Mouse (Mus musculus) kidney, postnatal 14 days (tissue): ENCODE results near the gene 2310034G01Rik.

Experiments used
- DNase-seq: peaks from one replicate; pipeline ENCODE4 v3.0.0; 2022; ENCODE audit warnings: mixed read lengths

The 2310034G01Rik gene

DNA sequence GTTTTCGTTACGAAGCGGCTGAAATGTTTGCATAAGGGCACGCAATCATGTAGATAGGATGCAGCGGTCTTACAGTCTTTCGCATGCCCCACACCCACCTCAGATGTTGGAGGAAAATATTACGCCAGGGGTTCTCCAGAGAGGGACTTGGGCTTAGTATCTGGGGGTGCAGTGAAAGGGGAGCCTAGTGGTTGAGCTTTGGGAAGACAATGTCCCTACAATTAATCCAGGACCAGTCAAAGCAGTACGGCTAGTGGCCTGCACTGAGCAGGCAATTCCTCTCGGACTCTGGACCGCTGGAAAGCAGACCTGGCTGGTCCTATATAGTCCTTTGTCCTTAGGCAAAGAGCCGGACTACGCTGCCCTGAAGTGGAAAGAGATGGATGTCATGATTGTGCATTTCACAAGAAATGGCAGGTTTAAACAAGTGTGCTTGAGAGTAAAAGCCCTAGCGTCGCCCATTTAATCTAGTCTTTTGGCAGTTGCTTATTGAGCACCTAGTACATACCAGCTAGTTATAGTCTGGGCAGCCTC, 22.5 kb downstream of the 2310034G01Rik start:
- DNase-seq = no peak

DNA sequence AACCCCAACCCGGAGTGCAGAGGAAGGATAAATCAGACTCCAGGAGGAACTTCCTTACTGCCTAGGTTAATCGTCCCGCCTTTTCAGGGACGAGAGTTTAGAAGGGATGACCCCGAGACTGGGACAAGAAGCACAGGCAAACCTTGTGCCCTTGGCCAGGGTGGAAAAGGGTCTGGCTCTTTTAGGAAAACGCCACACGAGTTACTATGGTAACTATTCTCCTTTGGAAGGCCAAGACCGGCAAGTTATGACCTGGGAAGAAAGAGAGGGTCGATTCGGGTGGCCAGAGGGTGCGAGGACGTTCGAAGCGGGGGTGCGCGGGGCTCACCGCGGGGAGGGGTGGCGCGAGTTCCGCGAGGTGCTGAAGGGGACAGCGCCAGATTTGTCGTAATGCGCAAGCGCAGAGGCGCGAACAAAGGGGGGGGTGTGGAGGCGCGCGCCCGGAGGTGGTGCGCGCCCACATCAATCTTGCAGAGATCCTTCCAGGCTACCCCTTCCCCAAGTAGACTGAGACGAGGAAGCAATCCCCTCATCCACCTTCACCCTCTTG, 23.3 kb downstream of the 2310034G01Rik start, which contains the start of gene Psd:
TSS of gene Psd (minus strand) at position 401 of the 550 bp plus-strand sequence.
- DNase-seq = peak; percentile 75

DNA sequence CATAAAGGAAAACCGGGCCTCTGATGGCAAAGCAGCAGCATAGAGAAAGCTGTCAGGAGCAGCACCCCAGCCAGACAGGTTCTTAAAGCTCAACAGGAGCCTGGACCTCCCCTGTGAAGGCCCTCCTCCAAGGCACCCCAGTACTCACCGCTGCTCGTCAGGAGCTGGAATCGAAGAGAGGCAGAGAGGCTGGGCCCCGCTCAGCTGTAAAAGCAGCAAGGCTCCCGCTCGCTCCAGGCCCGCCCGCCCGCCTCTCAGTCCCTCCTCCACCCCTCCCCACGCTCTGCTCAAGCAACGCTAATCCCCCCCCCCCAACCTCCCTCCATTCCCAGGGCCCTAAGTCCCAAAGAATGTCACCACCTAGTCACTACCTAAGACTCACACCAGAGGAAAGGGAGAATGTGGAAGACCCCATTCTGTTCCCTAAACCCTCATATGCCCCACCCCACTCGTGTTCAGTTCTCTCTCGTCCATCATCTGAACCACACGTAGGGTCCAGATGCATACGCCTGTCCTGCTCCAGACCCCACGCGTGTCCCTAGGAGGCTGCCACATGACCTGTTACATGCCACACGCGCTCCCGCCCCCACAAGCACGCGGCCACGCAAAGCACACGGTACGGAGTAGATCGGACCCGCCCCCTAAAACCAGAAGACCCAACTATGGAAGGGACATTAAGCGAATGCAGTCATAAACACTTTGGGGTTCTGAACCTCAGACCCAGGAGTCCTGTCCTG, 23.9 kb downstream of the 2310034G01Rik start:
- DNase-seq = no peak

DNA sequence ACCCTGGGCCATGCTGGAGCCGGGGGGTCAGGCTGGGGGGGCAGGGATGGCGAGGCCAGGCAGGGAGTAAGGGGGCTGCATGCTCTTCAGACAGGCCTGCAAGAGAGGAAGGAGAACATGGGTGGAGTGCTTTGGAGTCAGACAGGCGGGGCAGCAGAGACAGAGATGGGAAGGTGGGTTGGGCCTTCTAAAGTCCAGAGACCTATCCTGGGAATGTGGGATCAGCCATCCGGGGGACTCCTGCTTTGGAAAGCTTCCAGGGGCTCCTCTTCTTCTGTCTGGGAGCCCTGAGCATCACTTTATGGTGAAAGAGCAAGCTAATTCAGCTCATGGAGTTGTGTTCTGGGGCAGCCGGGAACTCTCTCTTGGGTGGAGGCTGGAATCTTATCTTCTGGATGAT, 25.2 kb downstream of the 2310034G01Rik start:
- DNase-seq = no peak

DNA sequence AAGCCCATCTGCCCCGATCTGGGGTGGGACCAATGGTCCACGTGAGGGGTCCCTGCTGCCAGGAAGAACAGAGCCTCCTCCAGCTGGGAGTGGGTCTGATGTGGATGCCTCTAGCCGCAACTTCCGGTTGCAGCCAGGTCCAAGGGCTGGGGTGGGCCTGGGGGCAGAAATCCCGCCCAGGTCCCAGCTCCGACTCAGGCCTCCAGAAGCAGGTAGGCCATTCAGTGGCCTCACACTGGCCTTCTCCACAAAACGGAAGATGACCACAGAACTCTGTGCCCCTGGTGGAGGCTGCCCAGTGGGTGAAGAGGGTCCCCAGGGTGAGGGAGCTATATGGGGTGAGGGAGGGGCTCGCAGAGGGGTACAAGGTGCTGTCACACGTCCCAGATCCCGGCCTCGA, 25.7 kb downstream of the 2310034G01Rik start:
- no peak for DNase-seq

DNA sequence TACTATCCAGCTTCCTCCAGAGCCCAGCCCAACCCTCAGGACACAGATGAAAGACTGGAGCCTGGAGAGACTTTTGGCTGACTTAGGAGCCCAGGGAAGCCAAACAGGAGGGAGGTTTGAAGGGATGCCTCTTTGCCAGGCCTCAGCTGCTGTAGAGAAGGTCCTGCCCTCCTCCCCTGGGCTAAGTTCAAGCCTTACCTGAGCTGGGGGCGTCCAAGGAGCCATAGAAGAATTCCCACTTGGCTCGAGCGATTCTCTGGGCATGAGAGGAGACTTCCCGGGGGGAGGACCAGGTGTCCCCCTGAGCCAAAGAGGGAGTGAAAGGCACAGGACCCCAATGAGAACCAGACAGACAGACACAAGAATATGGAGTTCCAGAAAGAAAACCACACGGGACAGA, 26.4 kb downstream of the 2310034G01Rik start:
- DNase-seq = no peak

DNA sequence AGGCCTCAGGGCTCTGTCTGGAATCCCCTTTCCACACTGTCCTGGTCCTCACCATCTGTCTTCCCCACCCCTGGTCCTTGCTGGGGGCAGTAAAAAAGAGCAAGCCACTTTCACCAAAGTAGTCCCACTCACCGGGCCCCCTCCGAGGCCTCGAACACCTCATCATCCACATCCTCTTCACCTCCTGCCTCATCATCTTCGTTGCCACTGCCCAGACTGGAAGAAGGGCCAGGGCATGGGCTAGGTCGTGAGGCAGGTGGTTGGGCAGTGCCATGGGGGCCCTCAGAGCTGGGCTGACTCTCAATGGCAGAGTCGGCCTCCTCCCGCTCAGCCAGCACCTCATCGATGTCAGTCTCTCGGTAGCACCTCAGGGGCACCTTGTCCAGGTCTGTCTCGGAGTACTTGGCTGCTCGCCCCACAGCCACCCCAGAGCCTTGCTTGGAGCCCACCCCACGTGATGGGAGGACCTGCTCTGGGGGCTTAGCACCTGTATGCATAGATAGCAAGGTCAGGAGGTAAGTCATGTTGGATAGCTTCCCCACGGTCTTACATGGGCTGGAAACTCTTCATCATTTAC, 27.0 kb downstream of the 2310034G01Rik start:
- no peak for DNase-seq

DNA sequence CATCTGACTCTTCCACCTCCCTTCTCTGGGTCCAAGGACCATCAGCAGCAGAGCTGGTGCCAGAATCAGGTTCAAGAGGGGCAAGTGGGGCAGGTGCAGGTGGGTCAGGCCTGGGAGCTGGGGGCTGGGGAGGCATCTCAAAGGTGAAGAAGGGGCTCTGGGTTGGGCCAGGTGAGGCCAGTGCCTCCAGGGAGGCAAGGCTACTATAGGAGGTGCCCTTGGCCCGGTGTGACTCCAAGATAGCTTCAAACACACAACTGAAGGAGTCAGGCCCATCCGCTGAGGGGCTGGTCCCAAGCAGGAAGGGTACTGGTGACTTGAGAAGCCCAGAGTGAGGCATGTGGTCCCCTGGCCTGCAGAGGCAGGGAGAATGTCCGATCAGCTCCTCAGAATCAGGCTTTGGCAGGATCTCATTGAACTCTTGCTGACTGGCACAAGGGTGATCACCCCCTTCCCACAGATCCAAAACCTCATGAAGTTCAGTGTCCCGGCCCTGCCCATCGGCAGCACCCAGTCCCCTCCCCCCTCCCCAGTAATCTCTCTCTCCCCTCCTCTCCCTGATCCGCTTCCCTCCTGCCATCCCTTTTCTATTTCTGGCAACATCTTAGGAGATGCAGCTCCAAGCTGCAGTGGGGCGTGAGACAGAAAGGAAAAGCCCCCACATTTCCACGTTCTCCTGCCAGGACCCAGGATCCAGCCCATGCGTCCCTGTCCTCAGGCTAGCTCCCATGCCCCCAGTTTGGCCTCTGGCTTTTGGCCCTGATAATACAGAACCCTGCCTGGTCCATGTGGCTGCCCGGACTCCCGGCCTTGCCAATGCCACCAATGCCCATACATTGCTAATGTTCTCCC, 27.7 kb downstream of the 2310034G01Rik start:
- DNase-seq = no peak

DNA sequence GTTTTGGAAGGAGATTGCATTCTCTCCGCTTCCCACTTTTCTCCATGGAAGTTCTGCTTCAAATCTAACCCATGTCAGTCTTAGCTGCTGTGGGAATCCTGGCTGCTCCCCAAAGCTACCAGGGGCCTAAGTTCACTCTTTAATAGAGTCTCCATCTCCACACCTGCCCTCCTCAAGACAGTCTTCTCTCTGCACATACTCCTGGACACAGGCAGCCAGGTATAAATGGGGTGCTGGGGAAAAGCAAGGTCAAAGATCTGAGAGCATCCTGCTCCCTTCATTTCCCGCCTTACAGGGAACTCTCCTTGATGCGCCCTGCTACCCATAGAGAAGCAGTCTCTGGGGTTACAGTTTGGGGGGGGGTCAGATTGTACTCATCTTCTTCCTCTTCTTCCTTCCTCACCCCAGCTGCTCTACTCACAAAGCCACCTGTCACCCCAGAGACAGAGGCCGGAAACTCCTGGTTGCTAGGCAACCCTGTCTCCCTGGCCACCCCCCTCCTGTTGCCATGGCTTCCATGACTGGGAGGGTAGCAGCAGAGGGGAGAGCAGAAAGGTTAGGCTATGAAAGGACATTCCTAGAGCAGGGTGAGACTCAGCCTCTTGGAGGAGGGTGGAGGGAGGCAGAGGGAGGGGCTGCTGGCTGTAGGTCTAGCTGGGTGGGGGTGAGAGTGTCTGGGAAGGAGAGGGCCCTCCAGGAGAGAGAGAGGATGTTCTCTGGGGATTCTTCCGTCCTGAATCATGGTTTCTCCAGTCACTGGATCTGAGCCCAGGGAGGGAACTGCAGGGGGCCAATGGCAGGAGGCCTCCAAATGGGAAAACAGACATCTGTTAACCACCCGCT, 28.8 kb downstream of the 2310034G01Rik start:
- no peak for DNase-seq

DNA sequence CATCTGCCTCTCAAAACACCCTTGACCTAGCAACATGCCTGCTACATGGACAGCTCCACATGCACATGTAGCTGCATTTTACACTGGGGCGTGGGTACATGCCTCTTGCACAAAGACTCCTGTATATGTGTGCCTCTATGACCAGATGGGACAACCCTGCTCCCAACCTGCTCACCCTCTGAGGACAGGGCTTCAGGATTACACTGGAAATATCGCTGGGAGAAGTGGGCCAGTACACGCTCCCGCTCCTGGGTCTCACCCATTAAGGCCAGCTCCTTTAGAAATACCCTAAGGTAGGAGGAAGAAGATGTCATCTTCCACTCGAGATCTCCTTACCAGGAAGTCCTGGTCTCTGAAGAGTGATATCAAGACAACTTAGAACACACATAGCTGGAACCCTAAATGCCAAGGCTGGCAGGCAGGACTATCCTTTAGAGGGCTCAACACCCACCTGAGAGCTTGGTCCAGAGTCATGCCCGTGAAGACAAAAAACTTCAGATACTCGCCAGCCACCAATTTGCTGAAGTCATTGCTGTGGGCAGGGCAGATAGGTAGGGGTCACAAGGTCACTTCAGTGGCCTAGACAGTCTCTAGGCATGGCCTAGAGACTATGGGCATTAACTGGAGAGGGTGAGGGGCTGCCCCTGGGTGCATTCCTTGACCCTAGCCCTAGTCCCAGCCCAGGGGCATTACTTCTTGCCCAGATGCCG, 29.9 kb downstream of the 2310034G01Rik start:
- no peak for DNase-seq

DNA sequence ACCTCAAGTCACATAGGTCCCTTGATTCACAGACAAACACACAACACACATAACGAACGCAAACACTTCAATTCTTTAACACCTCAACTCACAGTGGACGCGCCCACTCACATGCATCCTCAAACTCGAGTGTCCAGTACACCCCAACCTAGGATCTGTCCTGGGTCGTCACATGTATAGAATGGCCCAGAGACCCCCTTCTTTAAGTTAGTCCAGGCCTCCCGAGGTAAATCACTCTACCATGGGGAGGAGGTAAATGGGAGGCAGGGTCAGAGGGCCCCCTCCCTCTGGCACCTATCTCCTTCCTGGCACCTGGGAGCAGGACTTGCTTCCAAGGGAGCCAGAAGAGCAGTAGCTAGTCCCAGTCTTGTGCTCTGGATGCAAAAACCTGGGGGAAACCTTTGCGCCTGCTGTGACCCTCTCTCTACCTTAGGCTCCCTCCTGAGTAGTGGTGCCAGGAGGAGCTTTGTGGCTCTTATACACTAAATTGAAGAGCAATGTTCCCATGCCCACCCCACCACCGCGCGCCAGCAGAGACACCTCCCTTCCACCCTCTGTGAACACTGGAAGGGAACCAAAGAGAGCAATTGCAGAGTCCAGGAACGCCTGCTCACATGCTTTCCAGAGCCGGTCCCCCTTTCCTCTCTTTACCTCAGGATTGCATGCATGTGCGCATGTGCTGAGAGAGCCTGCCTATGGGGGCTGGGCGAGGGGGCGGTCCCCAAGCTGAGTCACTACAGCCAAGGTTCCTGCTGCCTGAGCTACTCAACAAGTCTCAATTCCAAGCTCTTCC, 31.3 kb downstream of the 2310034G01Rik start:
- peak; percentile 73 for DNase-seq

DNA sequence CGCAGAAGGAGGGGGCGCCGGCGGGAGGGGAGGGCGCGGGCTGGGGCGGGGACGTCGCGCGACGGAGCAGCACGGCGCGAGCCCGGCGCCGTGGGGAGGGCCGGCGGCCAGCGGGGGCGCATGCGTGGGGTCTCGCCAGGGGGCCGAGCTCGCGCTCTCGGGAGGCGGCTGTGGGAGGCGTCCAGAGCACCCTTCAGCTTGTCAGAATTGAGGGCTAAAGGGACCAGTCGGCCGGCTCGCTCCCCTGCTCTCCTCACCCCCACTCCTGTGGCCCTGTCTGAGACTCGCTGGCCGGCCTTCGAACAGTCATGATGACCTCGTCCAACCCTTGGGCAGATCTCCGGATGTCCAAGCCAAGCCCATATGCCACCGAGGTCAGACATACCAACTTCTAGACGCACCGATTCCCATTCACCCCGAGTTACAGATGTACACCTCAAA, 32.1 kb downstream of the 2310034G01Rik start:
- no peak for DNase-seq

DNA sequence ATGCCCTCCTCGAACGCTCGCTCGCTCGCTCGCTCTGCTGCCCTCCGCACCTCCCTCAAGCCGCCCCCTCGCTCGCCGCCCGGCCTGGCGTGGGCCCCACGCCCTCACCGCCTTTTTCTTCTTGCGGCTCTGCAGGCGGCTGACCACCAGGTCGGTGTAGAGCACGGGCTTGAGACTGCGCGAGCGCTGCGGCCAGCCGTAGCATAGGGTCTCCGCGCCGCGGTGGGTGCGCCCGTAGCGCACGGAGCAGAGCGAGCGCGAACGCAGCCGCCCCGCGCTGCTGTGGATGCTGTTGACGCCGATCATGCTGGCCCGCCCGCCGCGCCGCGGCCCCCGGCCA, 32.6 kb downstream of the 2310034G01Rik start:
- DNase-seq = no peak

DNA sequence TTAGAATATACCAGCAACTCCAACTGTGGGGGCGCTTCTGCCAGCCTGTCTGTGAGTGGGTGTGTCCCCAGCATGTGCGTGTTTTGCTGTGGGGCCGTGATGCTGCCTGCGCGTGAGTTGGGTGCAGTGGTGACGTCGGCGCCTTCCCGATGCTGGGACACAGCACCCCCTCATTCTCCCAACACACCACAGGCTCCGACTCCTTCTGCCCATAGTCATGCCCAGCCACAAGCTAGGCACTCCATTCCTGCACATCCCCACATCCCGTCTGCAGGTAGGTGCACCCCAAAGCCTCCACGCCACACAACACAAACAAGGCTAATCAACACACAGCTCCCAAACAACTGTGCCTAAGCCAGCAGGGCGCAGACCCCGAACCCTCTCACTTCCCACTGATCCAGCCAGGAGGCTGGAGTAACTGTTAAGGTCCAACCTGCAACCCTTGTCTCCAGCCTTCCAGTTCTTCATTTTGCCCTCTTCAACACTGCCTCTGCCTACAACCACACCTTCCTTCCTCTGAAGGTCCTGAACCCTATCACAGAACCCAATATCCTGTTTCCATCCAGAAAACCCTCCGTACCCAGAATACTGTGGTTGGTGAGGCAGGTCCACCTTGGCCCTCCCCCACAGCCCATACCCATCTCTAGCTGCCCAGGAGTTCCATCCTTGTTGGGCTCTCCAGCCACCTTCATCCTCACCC, 33.1 kb downstream of the 2310034G01Rik start:
- no peak for DNase-seq

DNA sequence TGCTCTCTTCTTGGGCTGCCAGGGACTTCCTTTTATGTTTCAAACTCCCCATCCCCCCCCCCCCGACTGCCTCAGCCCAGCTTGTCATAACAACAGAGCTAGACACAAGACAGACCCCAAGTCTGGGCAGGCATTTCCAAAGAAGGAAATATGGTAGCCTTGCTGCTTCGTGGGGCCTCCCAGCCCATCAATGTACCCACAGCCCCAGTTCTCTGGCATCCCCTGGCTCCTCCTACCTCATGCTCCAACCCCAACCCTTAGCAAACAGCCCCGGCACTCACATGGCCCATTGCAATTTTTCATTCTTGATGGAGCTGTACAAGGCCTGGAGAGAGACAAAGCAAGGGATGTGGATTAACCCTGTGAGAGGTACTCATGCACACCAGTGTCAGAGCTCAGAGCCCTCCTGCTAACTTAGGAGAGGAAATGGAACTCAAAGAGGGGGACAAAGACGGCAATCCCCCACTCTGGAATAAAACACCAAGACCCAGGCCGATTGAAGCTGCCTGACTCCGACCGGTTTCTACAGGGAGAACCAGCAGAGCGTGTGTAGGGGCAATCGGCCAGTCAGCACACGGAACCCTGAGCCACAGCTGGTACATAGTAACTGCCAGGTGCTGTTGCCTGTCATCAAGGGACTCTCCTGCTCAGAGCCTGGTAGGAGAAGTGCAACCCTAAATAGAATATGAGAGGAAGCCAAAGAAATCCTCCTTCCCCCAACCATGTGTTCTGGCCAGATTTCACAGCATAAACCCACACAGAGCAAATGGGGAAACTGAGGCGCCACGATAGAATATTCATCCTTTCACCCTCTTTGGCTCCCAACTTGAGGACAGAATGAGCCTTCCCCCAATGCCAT, 34.1 kb downstream of the 2310034G01Rik start:
- DNase-seq = no peak

DNA sequence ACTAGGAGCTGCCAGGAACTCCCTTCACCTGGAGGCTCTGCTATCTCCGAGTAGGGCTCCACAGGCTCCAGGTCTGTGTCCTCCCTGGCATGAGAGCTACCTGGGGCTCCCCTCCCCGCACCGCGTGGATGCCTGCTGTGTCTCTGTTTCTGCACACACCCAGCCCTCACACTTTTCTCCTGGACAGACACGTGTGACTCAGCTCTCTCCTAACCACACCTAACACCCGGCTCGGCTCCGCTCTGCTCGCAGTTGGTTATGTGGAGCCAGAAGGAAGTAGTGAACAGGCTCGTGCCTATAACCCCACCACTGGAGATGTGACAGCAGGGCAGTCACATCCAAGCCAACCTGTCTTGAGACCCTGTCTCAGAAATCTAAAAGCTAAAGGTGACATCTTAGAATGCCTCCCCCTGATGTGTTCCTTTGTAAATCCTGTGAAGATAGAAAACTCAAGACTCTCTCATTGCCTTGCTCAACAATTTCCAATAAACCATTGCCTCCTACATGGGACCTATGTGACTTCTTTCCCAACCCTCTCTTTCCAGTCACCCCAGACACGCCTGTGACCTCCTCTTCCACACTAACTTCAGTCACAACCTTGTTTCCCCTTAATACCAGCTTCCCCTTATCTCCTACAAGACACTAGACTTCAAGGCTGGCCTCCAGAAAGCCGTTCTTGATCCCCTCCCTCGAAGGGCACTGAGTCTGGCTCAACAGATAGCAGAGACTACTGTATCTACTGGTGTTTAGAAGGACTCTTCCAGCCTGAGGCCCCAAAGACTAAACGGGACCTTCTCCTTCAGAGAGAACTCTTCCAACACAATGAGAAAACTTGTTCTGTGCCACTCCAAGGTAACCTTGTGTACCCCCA, 35.0 kb downstream of the 2310034G01Rik start:
- no peak for DNase-seq

DNA sequence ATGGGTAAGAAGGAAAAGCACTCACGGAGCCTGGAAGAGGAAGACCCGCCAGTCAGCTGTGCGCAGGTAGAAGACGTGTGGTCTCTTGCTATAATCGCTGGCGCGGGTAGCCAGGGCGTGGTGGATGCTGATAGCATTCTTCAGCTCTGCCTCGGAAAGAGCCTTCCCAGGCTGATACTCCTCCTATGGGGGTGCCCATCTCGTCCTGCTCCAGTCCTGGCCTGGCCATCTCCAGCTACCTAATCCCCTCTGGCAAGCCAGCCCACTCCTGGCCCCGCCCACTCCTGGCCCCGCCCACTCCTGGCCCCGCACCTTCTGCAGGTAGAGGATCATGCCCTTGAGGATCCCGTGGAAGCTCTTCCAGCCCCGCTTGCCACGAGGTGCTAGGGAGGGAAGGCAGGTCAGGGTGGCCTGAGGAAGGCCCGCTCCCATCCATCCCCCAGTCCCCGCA, 35.9 kb downstream of the 2310034G01Rik start:
- no peak for DNase-seq

DNA sequence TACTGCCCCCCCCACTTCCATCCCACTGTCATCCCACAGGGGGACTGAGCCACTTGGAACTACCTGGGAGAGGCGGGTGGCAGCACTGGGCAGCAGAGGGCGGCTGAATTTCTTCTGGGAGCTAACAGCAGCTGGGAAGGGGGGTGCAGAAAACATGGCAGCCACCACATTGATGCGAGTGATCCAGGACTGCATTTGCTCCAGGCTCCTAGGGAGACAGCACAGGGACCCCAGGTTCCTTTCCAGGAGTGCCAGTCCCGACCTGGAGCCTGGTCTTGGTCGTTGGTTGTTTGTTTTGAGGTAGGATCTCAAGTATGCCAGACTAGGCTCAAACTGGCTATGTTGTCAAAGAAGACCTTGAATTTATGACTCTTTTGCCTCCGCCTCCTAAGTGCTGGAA, 36.5 kb downstream of the 2310034G01Rik start:
- no peak for DNase-seq
